Mouse (Mus musculus) ES-Bruce4 (cell line): ENCODE data around the gene Gp1ba. TPM values are rescaled to one million over a fixed set of nuclear protein-coding genes. Genes with fewer than 3 reads are reported as not detected.

Source experiments
- H3K27ac ChIP-seq: 2 replicates; pipeline ENCODE4 v1.5.1; 2012; ENCODE audit warnings: low read length, inconsistent platforms; ENCODE audit not compliant: insufficient read depth
- H3K27me3 ChIP-seq: 2 replicates; pipeline ENCODE4 v1.6.1; 2012; ENCODE audit warnings: mild to moderate bottlenecking, low read length, inconsistent platforms; ENCODE audit not compliant: control insufficient read depth, poor library complexity, insufficient read depth, severe bottlenecking
- H3K36me3 ChIP-seq: 2 replicates; pipeline ENCODE4 v1.6.1; 2012; ENCODE audit warnings: inconsistent platforms, mild to moderate bottlenecking, low read length, moderate library complexity; ENCODE audit not compliant: control insufficient read depth, poor library complexity, insufficient read depth, severe bottlenecking
- H3K4me1 ChIP-seq: one replicate; pipeline ENCODE4 v1.8.1; 2011; ENCODE audit warnings: low read length; ENCODE audit not compliant: control insufficient read depth, insufficient read depth
- H3K4me3 ChIP-seq: 2 replicates; pipeline ENCODE4 v1.5.1; 2011; ENCODE audit warnings: low read depth, mild to moderate bottlenecking, low read length
- H3K9ac ChIP-seq: 2 replicates; pipeline ENCODE4 v1.6.1; 2012; ENCODE audit warnings: low read depth, mild to moderate bottlenecking, inconsistent platforms; ENCODE audit not compliant: poor library complexity, severe bottlenecking
- H3K9me3 ChIP-seq: replicated peaks from 2 replicates; pipeline ENCODE4 v1.6.1; 2012; ENCODE audit warnings: mild to moderate bottlenecking, low read length, inconsistent platforms; ENCODE audit not compliant: control insufficient read depth, poor library complexity, insufficient read depth, severe bottlenecking
- CTCF ChIP-seq: IDR thresholded peaks from one replicate; pipeline ENCODE4 v1.8.1; 2011; ENCODE audit warnings: low read depth, low read length
- EP300 ChIP-seq: IDR thresholded peaks from 2 replicates; pipeline ENCODE4 v1.6.1; 2011; ENCODE audit warnings: low read depth, low read length; ENCODE audit not compliant: insufficient read depth
- POLR2A ChIP-seq: IDR thresholded peaks from one replicate; pipeline ENCODE4 v1.8.1; 2011; ENCODE audit warnings: low read length; ENCODE audit not compliant: insufficient read depth
- polyA plus RNA-seq: library from polyadenylated mRNA; stranded (reverse); fragments of >200 nt; gene quantifications from 2 replicates; pipeline ENCODE4 v1.2.4, GENCODE M21; 2011; ENCODE audit warnings: low read depth; ENCODE audit not compliant: missing spikeins, insufficient read depth, insufficient read length

The Gp1ba gene
- polyA plus RNA-seq, 1 experiment, result not detected

- H3K27ac ChIP-seq, result no peak overlapping the region
- H3K36me3 ChIP-seq, result peaks cover 45% of the 10 kb centered on the region
- no peaks in the 10 kb centered on the region for H3K27me3 ChIP-seq
- H3K4me1 ChIP-seq, result no peaks in the 10 kb centered on the region
- no peak for TF ChIP-seq POLR2A
- no peak for TF ChIP-seq CTCF
- TF ChIP-seq EP300, result no peak
- no peaks in the 10 kb centered on the region for H3K9me3 ChIP-seq
- no peak overlapping the region for H3K9ac ChIP-seq
- H3K4me3 ChIP-seq, result no peak overlapping the region
Observed at GRCm38 (mm10) chr11:70663957-70664356, 25.0 kb downstream of the Gp1ba start.

GRCm38 (mm10) chr11:70664741-70665140, 25.8 kb downstream of the Gp1ba start:
- no peak overlapping the region for H3K27ac ChIP-seq
- H3K4me3 ChIP-seq, result no peak overlapping the region
- no peaks in the 10 kb centered on the region for H3K9me3 ChIP-seq
- no peak overlapping the region for H3K9ac ChIP-seq
- peak; percentile 22 for TF ChIP-seq CTCF
- TF ChIP-seq EP300, result no peak
- H3K4me1 ChIP-seq, result no peaks in the 10 kb centered on the region
- H3K27me3 ChIP-seq, result no peaks in the 10 kb centered on the region
- H3K36me3 ChIP-seq, result peaks cover 45% of the 10 kb centered on the region

- Histone ChIP-seq H3K27ac (no peak overlapping the region), H3K4me1 (peaks cover 2% of the 10 kb centered on the region), H3K27me3 (no peaks in the 10 kb centered on the region), H3K36me3 (peaks cover 45% of the 10 kb centered on the region), H3K4me3 (no peak overlapping the region), H3K9ac (0 out of 2 replicates have a peak overlapping the region, but pooled peaks have one; percentile 20), H3K9me3 (no peaks in the 10 kb centered on the region)
- no peak for TF ChIP-seq EP300
- no peak for TF ChIP-seq CTCF
- no peak for TF ChIP-seq POLR2A
Observed at GRCm38 (mm10) chr11:70666687-70667086, 27.8 kb downstream of the Gp1ba start.

- H3K36me3 ChIP-seq, result peaks cover 38% of the 10 kb centered on the region
- peak overlapping the region; percentile 28; the same call in 1 of the 2 replicates for H3K27ac ChIP-seq
- H3K27me3 ChIP-seq, result no peaks in the 10 kb centered on the region
- H3K9me3 ChIP-seq, result no peaks in the 10 kb centered on the region
- peaks cover 2% of the 10 kb centered on the region for H3K4me1 ChIP-seq
- H3K9ac ChIP-seq, result peak overlapping the region; percentile 84
- TF ChIP-seq POLR2A, result no peak
- TF ChIP-seq EP300, result no peak
- TF ChIP-seq CTCF, result no peak
- peak overlapping the region; percentile 12; the same call in 1 of the 2 replicates for H3K4me3 ChIP-seq
Observed at GRCm38 (mm10) chr11:70667271-70668150, 28.6 kb downstream of the Gp1ba start.

- H3K4me3 ChIP-seq, result peak overlapping the region; percentile 91
- no peaks in the 10 kb centered on the region for H3K27me3 ChIP-seq
- peak overlapping the region; percentile 79 for H3K27ac ChIP-seq
- H3K4me1 ChIP-seq, result peaks cover 2% of the 10 kb centered on the region
- H3K9ac ChIP-seq, result peak overlapping the region; percentile 84
- TF ChIP-seq EP300 (no peak), CTCF (no peak), POLR2A (no peak)
- no peaks in the 10 kb centered on the region for H3K9me3 ChIP-seq
- H3K36me3 ChIP-seq, result peaks cover 31% of the 10 kb centered on the region
Observed at GRCm38 (mm10) chr11:70668335-70668770, 29.4 kb downstream of the Gp1ba start.

- Histone ChIP-seq H3K36me3 (peaks cover 25% of the 10 kb centered on the region), H3K27me3 (no peaks in the 10 kb centered on the region), H3K9ac (peak within 1 kb of the TSS; percentile 84), H3K27ac (peak within 1 kb of the TSS; percentile 94), H3K4me3 (peak within 1 kb of the TSS; percentile 95), H3K4me1 (peaks cover 2% of the 10 kb centered on the region), H3K9me3 (no peaks in the 10 kb centered on the region)
- TF ChIP-seq CTCF (no peak), POLR2A (no peak), EP300 (no peak)
Observed at GRCm38 (mm10) chr11:70668771-70669505, 30.0 kb downstream of the Gp1ba start, which contains the start of gene Spag7. Gene Spag7, minus strand, starts transcription at chr11:70669416.
